Mouse (Mus musculus) brown adipose tissue, adult 24 weeks (tissue): ENCODE data around the gene Sept11. TPM values are rescaled to one million over a fixed set of nuclear protein-coding genes. Genes with fewer than 3 reads are reported as not detected.

ENCODE experiments used
- H3K27ac ChIP-seq: fragments of 200-500 bp; replicated peaks from 2 replicates; pipeline ENCODE4 v1.5.1; 2012; ENCODE audit warnings: low read depth, mild to moderate bottlenecking, low read length
- H3K4me1 ChIP-seq: fragments of 200-500 bp; 2 replicates; pipeline ENCODE4 v1.6.1; 2012; ENCODE audit warnings: low read length, mixed read lengths; ENCODE audit not compliant: control insufficient read depth, insufficient read depth, insufficient read length
- H3K4me3 ChIP-seq: fragments of 200-500 bp; 2 replicates; pipeline ENCODE4 v1.5.1; 2012; ENCODE audit warnings: low read depth, mild to moderate bottlenecking, low read length, moderate library complexity; ENCODE audit not compliant: insufficient read depth
- polyA plus RNA-seq: library from polyadenylated mRNA; stranded (reverse); fragments of >200 nt; gene quantifications from 2 replicates; pipeline ENCODE4 v1.2.4, GENCODE M21; 2012; ENCODE audit not compliant: missing spikeins, insufficient read depth, insufficient read length

Sept11 gene
- polyA plus RNA-seq, 1 experiment: 17.2 TPM

DNA sequence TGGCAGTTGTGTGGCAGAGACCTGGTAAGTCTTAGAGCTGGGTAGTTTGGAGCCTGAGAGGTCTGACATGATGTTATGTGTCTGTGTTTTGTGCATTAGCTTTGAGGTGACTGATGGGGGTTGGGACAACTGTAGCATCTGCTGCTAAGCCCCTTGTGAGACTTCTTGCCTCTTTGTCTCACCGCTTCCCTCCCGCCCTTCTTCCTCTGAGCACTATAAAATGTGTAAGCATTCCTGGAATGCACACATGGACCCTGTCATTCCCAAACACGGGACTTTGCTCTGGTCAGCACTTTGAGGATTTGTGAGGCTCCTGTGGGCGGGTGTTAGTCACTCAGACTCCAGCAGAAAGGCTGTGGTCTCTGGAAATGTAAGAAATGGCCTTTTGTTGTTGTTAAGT lies 36.7 kb downstream of the Sept11 start:
- H3K27ac ChIP-seq: 0 out of 2 replicates have a peak overlapping the region, but pooled peaks have one; percentile 2
- H3K4me3 ChIP-seq: no peak overlapping the region
- H3K4me1 ChIP-seq: peaks cover 34% of the 10 kb centered on the region

DNA sequence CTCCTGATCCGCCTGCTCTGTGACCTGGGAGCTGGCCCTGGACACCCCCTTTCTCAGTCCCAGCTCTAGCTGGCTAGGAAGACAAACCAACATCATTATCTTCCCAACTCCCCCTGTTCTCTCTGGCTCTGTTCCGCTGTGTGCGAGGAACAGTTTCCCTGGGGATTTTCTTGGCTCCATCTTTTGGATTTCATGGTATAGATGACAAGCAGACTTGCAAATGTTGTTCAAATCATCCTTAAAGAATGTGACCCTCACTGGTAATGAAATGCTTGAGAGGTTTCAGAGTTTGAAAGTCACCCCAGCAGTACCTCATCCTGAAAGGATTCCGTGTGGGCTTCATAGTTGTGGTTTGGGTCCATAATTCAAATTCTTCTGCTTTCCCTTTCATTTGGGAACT lies 38.2 kb downstream of the Sept11 start:
- H3K4me1 ChIP-seq: peaks cover 36% of the 10 kb centered on the region
- H3K27ac ChIP-seq: no peak overlapping the region

DNA sequence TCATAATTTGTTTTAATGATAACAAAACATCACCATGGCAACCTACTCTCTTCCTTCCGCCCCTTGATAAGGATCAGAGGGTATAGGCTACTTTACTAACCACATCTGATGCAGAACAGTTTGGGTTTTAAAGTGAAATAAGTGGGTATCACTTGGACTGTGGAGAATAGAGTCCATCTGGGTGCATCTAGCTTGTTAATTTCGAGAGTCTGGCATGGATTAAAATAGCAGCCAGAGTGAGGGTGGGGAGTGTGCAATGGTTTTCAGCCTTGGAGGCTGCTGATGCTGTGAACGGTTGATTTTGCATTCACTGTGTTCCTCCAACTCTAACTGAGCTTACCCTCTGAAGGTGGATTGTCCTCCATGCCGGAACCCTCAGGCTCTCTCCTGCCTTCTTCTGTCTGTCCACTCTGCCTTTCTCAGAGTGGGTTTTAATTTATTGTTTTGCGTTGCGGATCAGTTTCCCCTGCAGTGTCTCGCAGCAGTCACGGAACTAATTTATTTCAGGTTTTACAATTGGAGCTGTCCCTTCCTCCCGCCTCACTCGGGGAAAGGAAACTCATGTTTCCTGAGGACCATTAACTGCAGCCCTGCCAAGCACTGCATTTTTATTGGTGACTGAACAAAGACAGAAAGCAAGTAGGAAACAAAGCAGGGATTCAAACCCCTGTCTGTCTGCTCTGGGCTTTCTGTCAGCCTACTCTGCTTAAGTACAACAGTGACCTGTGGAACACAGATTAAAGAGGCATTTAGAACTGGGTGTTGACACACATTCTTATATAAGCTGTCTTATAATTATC lies 40.4 kb downstream of the Sept11 start:
- H3K27ac ChIP-seq: no peak overlapping the region
- peak overlapping the region; percentile 5; the same call in 1 of the 2 replicates for H3K4me3 ChIP-seq
- H3K4me1 ChIP-seq: peaks cover 32% of the 10 kb centered on the region

More for the DNA sequence above, 38.2 kb downstream of the Sept11 start:
- no peak overlapping the region for H3K4me3 ChIP-seq

DNA sequence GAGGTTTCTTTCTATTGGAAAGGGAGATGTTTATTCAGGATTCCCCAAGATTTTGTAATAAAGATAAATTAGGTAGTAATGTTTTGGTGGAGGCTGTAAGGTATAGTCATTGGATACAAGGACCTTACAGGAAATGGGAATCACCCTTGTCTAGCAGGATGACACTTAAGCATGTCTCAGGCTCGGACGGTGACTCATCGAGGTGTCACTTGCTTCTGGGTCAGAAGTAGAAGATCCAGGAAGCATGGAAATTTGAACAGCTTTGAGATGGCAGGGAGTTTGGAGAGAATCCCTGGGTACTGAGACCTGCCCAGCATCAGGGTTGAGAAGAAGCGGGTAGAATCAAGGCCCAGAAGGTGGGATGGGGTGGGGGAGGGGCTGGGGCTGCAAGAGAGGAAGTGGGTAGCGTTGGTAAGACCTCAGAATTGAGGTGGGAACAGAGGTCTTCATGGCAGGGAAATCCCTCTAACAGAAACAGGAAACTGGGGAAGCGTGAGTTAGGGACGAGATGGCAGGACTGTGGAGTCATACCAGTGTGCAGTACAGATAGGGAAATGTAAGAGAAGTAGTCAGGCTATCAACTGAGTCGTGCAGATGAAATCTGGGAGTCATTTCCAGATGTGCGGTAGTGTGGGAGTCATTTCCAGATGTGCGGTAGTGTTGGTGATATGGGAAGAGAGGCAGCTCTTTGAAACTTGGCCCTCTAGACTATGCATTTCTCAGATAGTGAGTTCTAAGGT lies 42.3 kb downstream of the Sept11 start:
- peaks cover 21% of the 10 kb centered on the region for H3K4me1 ChIP-seq
- no peak overlapping the region for H3K27ac ChIP-seq
- H3K4me3 ChIP-seq: no peak overlapping the region

- H3K4me1 ChIP-seq: peaks cover 14% of the 10 kb centered on the region
- no peak overlapping the region for H3K4me3 ChIP-seq
- H3K27ac ChIP-seq: peak overlapping the region; percentile 64
Measured at GRCm38 (mm10) chr5:93136956-93137586, 43.8 kb downstream of the Sept11 start.

- H3K4me1 ChIP-seq: peaks cover 2% of the 10 kb centered on the region
- H3K4me3 ChIP-seq: no peak overlapping the region
- H3K27ac ChIP-seq: no peak overlapping the region
Measured at GRCm38 (mm10) chr5:93139350-93139749, 46.1 kb downstream of the Sept11 start.

DNA sequence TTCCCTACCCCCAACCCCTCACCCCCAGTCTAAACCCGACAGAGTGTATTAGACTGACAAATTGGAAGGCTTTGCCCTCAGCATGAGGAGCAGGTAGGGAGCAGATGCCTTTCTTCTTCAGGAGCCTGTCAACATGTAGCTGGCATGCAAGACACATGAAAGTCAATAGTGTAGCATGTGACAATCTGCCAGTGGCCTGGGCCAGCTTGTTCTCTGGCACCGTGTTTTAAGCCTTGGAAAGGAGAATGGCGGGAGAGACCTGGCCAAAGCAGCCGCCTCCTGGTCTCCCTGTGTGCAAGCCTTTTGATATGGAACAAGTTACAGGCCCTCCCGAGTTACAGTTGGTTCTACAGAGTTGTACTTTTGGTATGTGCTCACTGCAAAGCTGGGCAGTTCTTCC lies 47.5 kb downstream of the Sept11 start:
- Histone ChIP-seq H3K4me1 (peaks cover 7% of the 10 kb centered on the region), H3K4me3 (no peak overlapping the region), H3K27ac (no peak overlapping the region)

DNA sequence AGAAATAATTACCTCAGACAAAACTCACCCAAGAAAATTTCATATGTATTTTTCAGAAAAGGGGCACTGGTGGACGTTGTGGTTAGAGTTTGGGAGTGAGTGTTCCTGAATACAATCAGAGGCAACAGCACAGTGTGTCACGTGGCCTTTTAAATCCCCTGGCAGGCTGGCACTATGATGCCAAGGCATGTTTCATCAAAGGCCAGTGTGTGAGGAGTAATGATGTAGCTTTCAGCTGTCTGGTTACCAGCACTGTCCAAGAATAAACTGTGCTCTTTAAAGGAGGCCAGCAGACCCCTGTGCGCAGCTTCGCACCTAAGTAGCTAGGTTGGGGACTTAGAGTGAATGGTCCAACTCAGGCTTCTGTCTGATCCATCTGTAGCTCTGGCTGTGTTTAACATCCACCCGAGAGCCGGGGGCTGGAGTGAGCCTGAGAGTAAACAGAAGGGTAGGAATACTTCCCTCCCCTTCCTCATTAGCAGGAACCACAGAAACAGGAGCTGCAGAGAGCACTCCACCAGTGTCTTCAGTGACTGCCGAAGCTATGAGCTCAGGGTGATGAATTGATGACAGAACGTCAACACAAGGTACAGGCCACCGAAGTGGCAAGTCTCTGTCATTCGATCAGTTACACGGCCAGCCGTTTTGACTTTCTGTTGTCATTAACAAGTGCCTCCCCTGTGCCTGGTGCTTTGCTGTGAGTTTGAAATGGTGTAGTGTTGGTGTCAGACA lies 50.3 kb downstream of the Sept11 start:
- H3K4me3 ChIP-seq: no peak overlapping the region
- H3K4me1 ChIP-seq: peaks cover 17% of the 10 kb centered on the region
- H3K27ac ChIP-seq: no peak overlapping the region

DNA sequence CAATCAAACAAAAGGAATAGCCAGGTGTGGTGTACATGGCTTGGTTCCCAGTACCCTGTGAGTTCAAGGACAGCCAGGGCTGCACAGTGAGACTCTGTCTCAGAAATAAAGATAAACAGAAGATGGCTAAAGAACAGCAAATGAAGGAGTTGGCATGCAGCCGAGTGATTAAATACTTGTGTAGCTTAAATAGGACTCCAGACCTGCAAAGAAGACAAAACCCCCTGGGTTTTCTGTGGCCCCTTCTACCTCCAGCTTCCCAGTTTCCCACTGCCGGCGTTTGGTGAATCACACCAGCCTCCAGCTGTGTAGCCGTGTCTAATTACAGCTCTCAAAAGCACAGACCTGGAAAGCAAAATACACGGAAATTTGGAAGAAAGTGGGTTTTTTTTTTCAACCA lies 51.6 kb downstream of the Sept11 start:
- H3K4me3 ChIP-seq: no peak overlapping the region
- H3K27ac ChIP-seq: no peak overlapping the region
- peaks cover 19% of the 10 kb centered on the region for H3K4me1 ChIP-seq

DNA sequence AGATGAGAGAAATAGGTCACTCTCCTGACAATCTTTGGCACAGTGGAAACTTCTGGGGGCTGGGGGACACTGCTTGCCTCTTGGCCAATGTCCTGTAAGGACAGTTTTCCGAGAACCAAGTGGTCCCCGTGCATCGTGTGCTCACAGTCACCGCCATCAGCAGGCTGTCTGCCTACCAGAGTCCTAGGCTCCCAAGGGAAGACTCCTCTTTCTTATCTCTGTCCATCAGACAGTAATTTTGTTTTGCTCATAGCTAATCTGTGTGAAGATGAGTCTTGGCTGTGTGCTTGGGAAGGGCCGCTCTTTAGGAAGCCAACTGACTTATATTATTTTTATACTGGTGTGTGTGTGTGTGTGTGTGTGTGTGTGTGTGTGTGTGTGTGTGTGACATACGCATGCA lies 52.3 kb downstream of the Sept11 start:
- no peak overlapping the region for H3K4me3 ChIP-seq
- no peak overlapping the region for H3K27ac ChIP-seq
- peaks cover 23% of the 10 kb centered on the region for H3K4me1 ChIP-seq

GRCm38 (mm10) chr5:93149969-93150777 lies 56.9 kb downstream of the Sept11 start:
- peak overlapping the region; percentile 57 for H3K27ac ChIP-seq

GRCm38 (mm10) chr5:93151985-93152384 lies 58.7 kb downstream of the Sept11 start:
- Histone ChIP-seq H3K27ac (peak overlapping the region; percentile 79), H3K4me3 (peak overlapping the region; percentile 14; the same call in 1 of the 2 replicates), H3K4me1 (peaks cover 31% of the 10 kb centered on the region)

More at GRCm38 (mm10) chr5:93149969-93150777, 56.9 kb downstream of the Sept11 start:
- Histone ChIP-seq H3K4me1 (peaks cover 46% of the 10 kb centered on the region), H3K4me3 (no peak overlapping the region)

GRCm38 (mm10) chr5:93152451-93152850 lies 59.2 kb downstream of the Sept11 start:
- Histone ChIP-seq H3K4me3 (peak overlapping the region; percentile 14; the same call in 1 of the 2 replicates), H3K27ac (peak overlapping the region; percentile 79), H3K4me1 (peaks cover 29% of the 10 kb centered on the region)

- Histone ChIP-seq H3K4me3 (no peak overlapping the region), H3K4me1 (peaks cover 29% of the 10 kb centered on the region), H3K27ac (no peak overlapping the region)
Measured at GRCm38 (mm10) chr5:93154401-93154800, 61.2 kb downstream of the Sept11 start.
